Mouse (Mus musculus): ENCODE measurements at regions not wholly inside any gene's neighbourhood (a gene's known extent, or its start where the extent isn't known, plus 50 kb on each side); places are given as distances from the start of the nearest gene placed in this dataset.

DNA sequence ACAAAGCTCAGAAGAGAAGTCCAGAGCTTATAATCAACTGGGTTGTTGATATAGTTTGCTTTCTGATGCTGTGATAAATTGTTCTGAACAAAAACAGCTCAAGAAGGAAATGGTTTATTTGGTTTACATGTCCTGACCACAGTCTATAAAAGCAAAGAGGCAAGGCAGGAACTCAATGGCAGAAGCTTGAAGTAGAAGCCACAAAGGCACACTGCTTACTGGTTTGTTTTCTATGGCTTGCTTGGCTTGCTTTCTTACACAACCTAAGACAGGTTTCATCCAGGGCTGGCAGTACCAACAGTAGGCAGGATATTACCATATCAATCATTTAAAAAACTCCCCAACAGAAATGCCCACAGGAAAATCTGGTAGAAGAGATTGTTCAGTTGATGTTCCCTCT is 502.7 kb upstream of the Mef2c start:
- intact Hi-C loops (cut with DNase I) = no loop called here

DNA sequence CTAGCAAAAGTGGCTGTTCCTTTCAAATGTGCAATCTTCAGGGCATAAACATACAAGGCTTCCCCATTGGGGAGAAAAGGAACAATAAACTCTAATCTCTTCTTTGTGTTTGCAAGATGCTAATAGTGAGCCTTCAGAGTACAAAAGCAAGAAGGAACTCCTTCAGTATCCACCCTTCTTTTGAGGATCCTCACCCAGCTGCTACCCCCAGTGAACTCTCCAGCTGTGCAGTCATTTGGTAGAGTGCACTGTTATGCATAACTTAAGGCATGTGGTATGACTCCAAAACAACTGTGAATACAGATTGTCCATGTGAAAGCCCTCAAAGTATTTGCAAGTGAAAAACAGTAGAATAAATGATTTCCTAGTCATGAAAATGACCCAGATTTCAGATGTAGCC is 487.1 kb upstream of the Mef2c start:
- no peak for DNase-seq (ENCODE audit: low spot score in 2 of 2)
- intact Hi-C loops (cut with DNase I) = no loop called here

More for the DNA sequence above, 502.7 kb upstream of the Mef2c start:
- no peak for DNase-seq (ENCODE audit: low spot score in 2 of 2)

DNA sequence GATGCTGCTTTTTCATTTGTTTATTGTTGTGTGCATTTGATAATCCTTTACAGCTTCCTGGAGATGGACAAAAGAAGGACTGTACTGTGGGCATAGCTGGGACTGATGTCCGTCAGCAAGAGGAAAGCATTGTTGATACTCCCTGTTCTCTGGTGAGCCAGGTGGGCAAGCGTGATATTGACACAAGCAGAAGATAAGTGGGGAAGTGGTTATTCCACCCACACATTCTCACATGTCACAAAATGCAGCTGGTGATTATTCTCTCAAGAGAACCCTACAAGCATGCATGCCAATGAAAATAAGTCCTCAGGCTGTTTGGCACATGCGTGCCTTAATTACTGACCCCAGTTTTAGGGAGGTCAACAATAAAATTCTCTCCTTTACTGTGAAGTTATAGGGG is 483.0 kb upstream of the Mef2c start:
- DNase-seq (ENCODE audit: low spot score in 2 of 2) = no peak
- intact Hi-C loops (cut with DNase I) = no loop called here

DNA sequence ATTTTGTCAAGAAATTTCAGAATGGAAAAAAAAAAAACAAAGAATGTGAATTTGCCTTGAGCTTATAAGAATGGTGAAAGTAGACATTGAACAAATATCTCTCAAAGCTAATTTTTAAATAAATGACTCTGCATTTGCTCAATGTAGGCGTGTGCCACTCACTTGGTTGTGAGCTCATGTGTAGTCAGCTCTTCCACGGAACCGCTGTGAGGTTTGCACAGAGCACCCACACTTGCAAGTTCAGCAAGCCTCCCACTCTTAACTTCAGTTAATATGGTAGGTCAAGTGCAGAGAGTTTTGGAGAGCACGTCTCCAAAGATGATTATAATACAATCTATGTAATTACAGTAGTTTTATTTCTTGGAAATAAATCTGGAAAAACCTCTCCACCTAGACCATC is 479.9 kb upstream of the Mef2c start:
- intact Hi-C loops (cut with DNase I) = no loop called here
- no peak for DNase-seq (ENCODE audit: low spot score in 2 of 2)

DNA sequence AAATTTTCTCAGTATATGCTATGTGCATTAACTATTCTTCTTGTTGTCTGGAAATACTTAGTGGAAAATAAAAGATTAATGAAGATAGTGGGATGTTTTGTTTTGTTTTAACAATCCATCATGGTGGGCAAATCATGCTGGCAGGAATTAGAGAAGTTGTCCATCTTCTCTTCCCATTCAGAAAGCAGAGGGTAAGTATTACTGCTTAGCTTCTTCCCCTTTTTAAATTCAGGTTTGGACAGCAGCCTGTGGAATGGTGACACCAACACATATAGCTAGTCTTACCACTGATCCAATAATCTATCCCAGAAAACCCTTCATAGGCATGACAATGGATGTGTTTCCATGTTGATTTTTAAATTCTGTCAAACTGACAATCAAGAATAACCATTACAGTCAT is 467.9 kb upstream of the Mef2c start:
- intact Hi-C loops (cut with DNase I) = no loop called here
- DNase-seq (ENCODE audit: low spot score in 2 of 2) = no peak

DNA sequence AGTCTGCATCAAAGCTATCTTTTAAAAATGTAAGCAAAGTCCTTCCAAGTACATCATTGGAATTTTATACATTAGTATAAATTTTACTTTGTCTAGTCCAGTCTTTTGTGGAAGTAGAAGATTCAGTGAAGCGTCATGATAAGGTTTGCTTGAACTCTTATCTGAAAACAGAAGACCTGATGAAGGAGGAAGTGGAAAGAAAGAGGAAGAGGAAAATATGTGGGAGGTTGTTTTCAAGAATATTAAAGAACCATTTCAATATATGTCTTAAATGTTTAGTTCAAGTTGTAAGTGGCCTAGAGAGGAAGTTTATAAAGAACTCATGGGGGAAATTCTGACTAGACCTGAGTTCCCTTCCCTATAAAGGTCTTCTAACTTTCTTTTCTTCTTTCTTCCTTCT is 462.3 kb upstream of the Mef2c start:
- DNase-seq (ENCODE audit: low spot score in 2 of 2) = no peak
- intact Hi-C loops (cut with DNase I) = no loop called here

DNA sequence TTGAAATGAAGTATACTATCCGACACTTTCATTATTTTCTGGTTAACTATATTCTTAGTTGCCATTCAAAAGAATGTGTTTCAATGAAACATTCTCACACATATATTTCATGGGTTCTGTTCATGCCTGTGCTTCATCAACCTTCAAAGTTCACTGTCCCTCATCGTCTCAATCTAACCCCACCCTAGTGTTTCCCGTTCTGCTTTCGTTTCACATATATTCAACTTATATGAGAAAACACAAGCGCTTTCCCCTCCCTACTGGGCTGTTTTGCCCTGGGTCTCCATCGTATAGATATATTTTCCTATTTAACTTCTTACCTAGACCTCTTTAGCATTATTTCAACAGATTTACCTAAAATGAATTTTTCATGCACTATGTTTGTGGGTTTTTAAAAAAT is 458.3 kb upstream of the Mef2c start:
- intact Hi-C loops (cut with DNase I) = no loop called here
- DNase-seq (ENCODE audit: low spot score in 2 of 2) = no peak

DNA sequence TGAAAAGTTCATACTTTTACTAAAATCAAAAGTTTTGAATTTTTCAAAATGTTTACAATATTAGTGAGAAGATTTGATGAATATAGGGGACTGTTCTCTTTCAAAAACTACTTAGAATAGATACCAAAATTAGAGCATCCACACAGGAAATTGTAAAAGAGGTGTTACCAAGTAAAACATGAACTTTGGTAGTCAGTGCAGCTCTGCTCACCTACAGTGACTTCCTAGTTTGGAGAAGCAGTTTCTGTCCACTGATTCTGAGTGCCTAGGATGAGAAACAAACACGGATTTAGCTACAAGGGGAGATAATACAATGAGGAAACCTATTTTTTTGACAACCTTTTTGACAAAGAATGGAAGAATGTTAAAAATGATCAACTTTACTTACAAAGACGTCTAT is 457.9 kb upstream of the Mef2c start:
- no peak for DNase-seq (ENCODE audit: low spot score in 2 of 2)
- intact Hi-C loops (cut with DNase I) = no loop called here

DNA sequence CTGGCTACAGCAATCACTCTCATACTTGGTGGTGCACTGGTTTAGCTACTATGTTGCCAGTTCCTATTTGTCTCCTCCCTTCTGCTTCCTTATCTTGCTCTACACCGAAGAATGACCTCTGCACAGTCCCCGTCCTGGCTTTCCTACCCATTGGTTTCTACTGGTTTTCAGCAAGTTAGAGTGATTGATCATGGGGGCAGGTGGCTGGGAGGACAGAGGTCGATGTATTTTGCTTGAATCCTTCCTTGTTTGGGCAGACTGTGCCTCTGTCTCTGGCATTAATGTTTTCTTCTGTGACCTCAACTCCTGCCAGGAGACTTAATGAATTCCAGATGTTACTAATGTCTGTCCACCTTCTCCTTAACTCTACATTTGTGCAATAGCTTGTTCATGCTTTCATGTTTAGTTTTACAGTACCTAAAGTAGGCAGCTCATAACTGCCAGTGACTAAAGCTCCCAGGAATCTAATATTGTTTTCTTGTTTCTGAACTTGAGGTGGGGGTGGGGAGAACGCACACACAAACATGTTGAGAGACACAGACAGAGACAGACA is 457.2 kb upstream of the Mef2c start:
- no peak for DNase-seq (ENCODE audit: low spot score in 2 of 2)
- intact Hi-C loops (cut with DNase I) = no loop called here

DNA sequence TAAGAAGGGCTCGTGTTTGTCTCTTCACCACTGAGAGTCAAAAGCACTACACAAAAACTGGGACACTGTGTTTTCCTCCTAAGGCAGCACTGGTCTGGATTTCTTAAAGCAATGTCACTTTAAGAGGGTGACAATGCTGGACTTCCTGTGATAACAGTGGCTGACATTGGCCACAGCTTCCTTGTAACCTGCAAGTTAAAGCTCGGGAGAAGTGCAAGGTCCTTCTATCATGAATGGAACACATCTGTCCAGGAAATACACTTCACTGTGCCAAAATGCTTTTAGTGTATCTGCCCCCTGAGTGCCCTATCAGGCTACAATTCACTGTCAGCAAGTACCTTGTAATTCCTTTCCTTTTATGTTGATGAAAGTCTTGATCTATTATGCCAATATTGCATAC is 448.0 kb upstream of the Mef2c start:
- intact Hi-C loops (cut with DNase I) = no loop called here
- DNase-seq (ENCODE audit: low spot score in 2 of 2) = no peak

DNA sequence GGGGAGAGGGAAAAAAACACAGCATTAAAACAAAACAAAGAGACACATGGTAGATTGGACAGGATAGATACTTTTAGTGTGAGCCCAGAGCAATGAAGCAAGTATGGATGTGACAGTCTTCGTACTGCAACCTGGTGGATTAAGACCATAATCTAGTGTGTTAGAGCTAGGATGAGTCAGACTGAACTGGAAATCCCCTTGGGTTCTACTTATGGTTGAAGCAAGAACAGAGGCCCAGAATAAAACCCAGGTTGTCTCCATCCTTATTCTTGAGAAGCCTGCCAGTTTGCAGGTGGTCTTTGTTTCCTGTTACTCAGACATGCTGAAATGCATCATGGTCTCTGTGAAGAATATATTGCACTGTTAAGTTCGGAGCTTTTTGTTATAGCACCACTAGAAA is 447.4 kb upstream of the Mef2c start:
- intact Hi-C loops (cut with DNase I) = no loop called here
- DNase-seq (ENCODE audit: low spot score in 2 of 2) = no peak

DNA sequence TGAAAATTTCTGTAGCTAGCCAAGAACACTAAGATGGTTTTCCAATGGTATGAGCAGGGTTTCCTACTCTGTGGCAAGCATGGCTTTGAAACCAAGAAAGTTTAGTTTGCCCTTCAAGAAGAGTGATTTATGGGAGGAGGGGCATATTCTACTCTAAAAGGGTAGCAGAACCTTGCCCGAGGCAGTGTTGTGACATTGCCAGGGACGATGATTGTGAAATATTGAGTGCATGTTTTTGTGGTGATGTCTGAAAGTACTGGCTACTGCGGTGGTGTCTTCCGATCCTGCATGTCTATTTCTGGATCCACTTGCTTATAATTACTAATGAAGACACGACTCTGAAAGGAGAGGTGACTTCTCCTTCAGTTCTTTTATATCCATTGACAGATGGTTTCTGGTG is 439.1 kb upstream of the Mef2c start:
- DNase-seq (ENCODE audit: low spot score in 2 of 2) = no peak
- intact Hi-C loops (cut with DNase I) = loop anchor here (5.0 kb wide), 1 partner anchor 458 kb away; no protein-coding TSS in a partner anchor

DNA sequence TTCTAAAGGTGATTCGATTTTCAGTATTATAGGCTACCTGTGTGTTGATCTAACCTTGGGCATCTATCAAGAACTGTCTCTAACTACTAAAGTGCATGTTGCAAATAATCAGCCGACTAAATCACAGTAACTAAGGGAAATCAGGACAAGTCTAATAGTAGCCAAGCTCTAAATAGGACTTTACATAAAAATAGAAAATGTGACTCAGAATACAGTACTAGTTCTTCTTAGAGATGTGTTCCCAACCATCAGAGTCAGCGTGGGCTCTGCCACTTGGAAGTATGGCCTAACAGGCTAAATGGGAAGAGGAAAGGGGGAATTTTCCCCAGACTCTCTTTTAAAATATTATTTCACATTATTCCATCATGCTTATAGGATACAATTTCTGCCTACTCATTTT is 438.6 kb upstream of the Mef2c start:
- no peak for DNase-seq (ENCODE audit: low spot score in 2 of 2)
- intact Hi-C loops (cut with DNase I) = loop anchor here (5.0 kb wide), 1 partner anchor 457 kb away; no protein-coding TSS in a partner anchor

DNA sequence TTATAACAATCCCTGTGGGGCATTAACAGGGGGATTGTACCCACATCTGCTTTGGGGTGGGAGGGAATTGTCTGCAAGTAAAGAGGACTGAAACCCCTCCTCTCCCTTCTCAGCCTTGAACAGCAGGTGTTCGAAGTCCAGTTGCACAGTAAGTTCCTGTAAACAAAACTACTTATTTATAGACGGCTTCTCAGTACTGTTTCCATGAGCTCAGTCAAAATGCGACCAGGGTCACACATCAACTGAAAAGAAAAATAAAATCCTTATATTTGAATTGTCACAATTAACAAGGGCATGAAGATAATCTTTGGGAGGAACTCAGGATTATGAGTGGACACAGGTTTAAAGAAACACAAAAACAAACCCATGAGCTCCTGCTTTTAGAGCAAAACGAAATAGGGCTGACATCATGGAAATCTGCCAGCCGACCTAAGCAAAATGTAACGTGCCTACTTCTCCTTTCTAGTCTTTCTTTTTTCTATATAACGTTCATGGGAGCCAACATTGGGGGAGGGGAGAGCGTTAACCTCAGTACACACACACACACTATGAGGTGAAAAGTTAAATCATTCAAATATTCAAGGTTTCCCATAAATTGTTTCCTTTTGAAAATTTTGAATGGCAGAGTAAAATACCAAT is 437.6 kb upstream of the Mef2c start:
- intact Hi-C loops (cut with DNase I) = loop anchor here (5.0 kb wide), 1 partner anchor 456 kb away; no protein-coding TSS in a partner anchor
- no peak for DNase-seq (ENCODE audit: low spot score in 2 of 2)

DNA sequence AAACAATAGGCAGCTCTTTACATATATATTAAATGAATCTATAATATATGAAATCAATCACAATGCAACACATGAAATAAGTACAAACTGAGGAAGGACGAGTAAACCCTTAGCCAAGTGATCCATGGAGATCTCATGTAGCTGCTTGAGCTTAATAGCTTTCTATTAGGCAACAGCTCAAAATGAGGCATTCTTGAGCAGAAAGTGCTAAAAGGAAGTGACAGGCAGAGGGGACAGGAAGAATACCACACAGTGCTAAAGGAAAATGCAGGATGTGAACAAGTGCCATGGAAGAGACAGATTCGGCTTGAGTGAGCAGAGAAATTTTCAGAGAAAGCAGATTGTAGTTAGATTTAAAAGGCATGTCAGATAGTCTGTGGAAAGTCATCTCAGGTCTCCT is 436.3 kb upstream of the Mef2c start:
- DNase-seq (ENCODE audit: low spot score in 2 of 2) = no peak
- intact Hi-C loops (cut with DNase I) = loop anchor here (5.0 kb wide), 1 partner anchor 455 kb away; no protein-coding TSS in a partner anchor

DNA sequence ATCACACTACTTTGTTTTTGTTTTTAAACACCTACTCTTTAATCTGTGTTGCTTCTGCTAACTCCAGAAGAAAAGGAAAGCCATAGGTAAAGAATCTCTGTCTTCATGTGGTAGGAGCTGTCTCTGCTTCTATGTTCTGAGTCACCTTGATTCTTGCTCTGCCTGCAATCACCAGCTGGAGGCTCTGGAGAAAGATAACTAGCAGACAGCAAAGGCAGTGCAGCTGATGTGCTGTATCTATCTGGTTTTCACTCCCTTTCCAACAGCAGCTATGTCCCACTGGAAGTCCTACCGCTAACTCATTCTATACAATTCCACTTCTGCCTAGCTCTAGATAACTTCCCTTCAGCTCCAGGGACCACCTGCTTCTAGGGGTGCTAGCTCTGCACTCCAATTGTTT is 435.2 kb upstream of the Mef2c start:
- intact Hi-C loops (cut with DNase I) = loop anchor here (5.0 kb wide), 1 partner anchor 454 kb away; no protein-coding TSS in a partner anchor
- no peak for DNase-seq (ENCODE audit: low spot score in 2 of 2)

DNA sequence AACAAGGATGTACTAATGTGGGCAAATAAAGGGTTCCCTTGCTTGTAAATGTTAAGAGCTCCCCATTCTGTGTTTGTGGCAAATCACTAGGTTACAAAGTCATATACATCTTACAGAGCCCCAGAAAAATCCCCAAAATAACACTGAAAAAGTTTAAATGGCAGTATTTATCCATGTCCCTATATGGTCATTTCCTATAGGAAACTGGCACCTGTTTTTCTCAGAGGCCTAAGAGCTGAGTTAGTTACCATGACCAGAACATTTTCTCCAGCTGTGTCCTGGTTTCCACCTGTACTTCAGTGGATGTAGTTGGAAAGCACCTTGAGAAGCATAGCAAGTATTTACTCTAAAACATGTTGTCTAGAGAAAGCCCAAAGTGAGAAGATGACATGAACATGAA is 434.5 kb upstream of the Mef2c start:
- DNase-seq (ENCODE audit: low spot score in 2 of 2) = no peak
- intact Hi-C loops (cut with DNase I) = loop anchor here (5.0 kb wide), 1 partner anchor 453 kb away; no protein-coding TSS in a partner anchor

DNA sequence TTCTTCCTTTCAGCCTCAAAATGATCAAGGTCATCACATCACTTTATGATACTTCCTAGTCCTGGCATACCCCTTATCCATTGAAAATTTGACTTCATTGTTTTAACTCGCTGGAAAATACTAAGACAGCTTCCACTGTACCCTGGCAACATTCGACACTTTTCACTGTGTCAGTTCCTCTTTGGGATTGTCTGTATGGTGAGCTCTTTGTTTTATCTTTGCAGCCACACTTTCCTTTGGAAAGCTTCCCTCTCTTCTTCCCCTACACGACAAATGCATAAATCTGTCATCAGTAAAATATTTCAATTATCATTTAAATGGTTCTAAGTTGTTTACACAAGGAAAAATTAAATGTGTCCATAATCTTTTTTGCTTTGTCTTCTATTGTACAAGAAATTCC is 431.8 kb upstream of the Mef2c start:
- no peak for DNase-seq (ENCODE audit: low spot score in 2 of 2)
- intact Hi-C loops (cut with DNase I) = no loop called here

DNA sequence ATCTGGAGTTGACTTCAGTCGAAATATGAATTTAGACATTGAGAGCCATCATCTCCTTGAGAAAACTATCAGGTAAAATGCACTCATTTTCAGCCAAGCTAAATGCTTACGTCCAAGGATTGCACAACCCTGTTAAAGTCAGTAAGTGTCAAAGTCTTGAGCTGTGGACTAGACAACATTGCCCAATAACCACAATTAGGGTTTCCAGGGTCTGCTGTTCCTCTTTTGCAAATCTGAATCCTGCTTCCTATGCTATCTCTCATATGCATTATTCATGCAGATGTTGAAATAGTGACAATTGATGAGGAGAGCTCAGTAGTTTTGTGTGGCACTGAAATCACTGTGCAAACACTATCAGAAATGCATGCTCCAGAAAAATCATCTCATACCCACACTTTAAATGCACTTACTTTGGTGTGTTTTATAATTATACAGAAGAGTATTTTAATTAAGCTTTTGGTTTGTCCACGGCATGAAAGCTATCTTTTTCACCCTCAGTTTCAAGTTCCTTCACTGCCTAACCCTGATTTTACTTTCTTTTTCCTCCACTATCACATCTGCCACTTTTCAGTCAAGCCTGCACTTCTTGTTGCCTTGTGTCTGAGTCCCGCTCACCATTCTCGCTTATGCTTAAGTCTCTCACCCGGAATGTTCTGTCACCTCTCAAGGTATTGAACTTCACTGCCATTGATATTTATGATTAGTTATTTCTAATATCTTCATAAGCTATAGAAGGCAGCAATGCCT is 429.4 kb upstream of the Mef2c start:
- no peak for DNase-seq (ENCODE audit: low spot score in 2 of 2)
- intact Hi-C loops (cut with DNase I) = no loop called here

DNA sequence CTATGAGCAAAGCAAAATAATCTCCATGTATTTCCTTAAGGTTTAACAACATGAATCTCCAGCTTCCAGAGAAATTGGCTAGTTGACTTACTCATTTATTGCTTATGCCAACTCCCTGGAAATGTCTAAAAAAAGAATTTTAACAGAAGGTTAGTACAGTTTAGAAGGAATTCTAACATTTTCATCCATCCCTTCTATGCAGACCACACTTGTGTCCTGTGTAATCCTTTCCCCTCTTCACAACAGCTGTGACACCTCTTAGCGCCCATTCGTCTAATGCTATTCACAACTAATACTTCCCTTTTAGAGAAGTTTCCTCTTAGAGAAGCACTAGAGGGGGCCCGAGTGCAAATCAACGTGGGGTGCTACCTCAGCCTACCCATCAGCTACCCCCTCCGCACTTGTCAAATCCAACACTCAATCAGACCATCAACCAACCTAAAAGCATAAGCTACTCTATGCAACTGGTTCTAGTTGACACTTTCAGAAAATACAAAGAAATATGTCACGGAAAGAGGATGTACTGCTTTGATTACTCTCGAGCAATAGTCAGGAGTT is 428.4 kb upstream of the Mef2c start:
- no peak for DNase-seq (ENCODE audit: low spot score in 2 of 2)
- intact Hi-C loops (cut with DNase I) = no loop called here

DNA sequence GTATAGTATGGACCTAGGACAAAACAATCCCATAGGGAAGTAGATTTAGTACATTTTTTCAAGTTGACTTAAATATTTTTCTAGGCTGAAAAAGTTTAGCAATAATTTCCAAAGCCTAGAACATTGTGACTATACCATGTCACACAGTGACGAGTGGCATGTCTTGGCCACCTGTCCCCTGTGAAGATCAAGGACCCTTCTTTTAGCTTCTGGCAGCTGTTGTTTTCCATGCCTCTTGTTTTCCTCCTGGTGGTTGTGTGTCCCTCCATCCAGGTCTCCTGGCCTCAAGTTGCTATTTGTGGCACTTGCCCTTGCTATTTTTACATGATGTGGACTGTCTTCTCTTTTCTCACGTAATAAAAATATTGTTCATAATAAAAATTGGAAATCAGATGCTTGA is 427.2 kb upstream of the Mef2c start:
- intact Hi-C loops (cut with DNase I) = no loop called here

More for the DNA sequence above, 427.2 kb upstream of the Mef2c start:
- no peak for DNase-seq (ENCODE audit: low spot score in 2 of 2)

Data from left cerebral cortex, postnatal 36 days (tissue).